In the genomic region with DNA sequence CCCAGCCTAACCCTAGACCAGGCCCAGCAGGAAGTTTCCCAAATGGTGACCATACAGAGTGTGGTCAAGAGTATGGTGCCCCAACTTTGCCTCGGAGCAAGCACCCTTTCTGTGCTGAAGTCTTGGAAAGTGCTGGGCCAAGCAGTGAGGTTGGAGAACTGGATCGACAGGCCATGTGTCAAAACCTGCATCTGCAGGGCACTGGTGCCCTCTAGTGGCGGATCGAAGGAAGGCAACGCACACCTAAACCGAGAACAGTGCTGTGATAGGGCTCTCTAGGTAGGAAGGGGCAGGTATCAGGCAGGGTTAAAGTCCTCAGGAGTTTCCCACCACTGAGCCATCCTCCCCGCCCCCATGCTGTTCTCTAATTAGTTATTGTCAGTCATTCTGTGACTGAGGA, we compare ENCODE assay signal across 8 mouse cellular contexts. TPM values are rescaled to one million over a fixed set of nuclear protein-coding genes. Genes with fewer than 3 reads are reported as not detected.
DNase-seq lines count a peak whose midpoint lies in the region; ATAC-seq lines count a peak whose summit lies in the region.

No protein-coding gene starts in this region.

- no peak overlapping the region for H3K4me2 ChIP-seq in limb, embryonic 11.5 days (ENCODE audit: low read depth, severe bottlenecking)

- no peaks in the 10 kb centered on the region for H3K27me3 ChIP-seq in limb, embryonic 11.5 days (ENCODE audit: control insufficient read depth, insufficient read depth, low read length)

- H3K27ac ChIP-seq in limb, embryonic 11.5 days (replicated peaks; ENCODE audit: low read depth, low read length), result no peak overlapping the region

- no peaks in the 10 kb centered on the region for H3K36me3 ChIP-seq in limb, embryonic 11.5 days (ENCODE audit: control insufficient read depth, insufficient read depth, low read length)

- WGBS in limb, embryonic 11.5 days, result 2% methylated on average over 7 of the region's 7 CpGs

- no peak overlapping the region for H3K9ac ChIP-seq in limb, embryonic 11.5 days (ENCODE audit: low read length)

- no peaks in the 10 kb centered on the region for H3K9me3 ChIP-seq in limb, embryonic 11.5 days (ENCODE audit: control insufficient read depth, low read length)

- no peaks in the 10 kb centered on the region for H3K4me1 ChIP-seq in limb, embryonic 11.5 days (ENCODE audit: control insufficient read depth, insufficient read depth, low read length)

- DNase-seq in gastrocnemius, adult 18-20 months (ENCODE audit: low spot score), result peak; percentile 75
- no peak for DNase-seq in gastrocnemius, postnatal 25 days
- DNase-seq in cerebellum, postnatal 36 days, result peak; percentile 82 to 84
- peak; percentile 76 for DNase-seq in gastrocnemius, postnatal 10 days
- peak; percentile 72 for DNase-seq in kidney, adult 11 months
- DNase-seq in limb, embryonic 11.5 days (ENCODE audit: low spot score), result peak; percentile 92
- DNase-seq in spleen, postnatal 14 days (ENCODE audit: low spot score in 2 of 2), result peak; percentile 26 to 57

- ATAC-seq in limb, embryonic 11.5 days (ENCODE audit: insufficient number of reproducible peaks, low FRiP score, low TSS enrichment, low read depth), result 0 out of 2 replicates have a peak, but pooled peaks have one; percentile 44
- ATAC-seq in monocyte, adult 5-6 weeks (replicated peaks; ENCODE audit: insufficient number of reproducible peaks, low FRiP score, low TSS enrichment, poor library complexity, severe bottlenecking), result peak; percentile 76

- no peak overlapping the region for H3K4me3 ChIP-seq in limb, embryonic 11.5 days (ENCODE audit: low read depth, low read length)

RNA-seq across cellular contexts. Expression of a gene that starts 37.9 kb away (rescaled TPM):
- 1 to 10 TPM; 2.4 to 3.2 TPM for total RNA-seq in gastrocnemius, adult 18-20 months (2021)
- total RNA-seq in gastrocnemius, postnatal 25 days (2021), result 1 to 10 TPM; 3.9 to 4.1 TPM
- 10 to 100 TPM; 12.3 to 12.7 TPM for total RNA-seq in gastrocnemius, postnatal 10 days (2021)
- 13.2 and 14.4 TPM in 2 replicates for polyA plus RNA-seq in limb, embryonic 11.5 days (2014; fragmentation: Nextera tagmentation; extraction: Ambion mirVana)
- total RNA-seq in monocyte, adult 5-6 weeks (2017), result 2.6 to 9.9 TPM (median 3.7 TPM) in 3 replicates
